Mouse (Mus musculus) CH12.LX (cell line): Measurements from ENCODE around the gene Cbx2. TPM values are rescaled to one million over a fixed set of nuclear protein-coding genes. Genes with fewer than 3 reads are reported as not detected.

Experiments used
- DNase-seq: peaks from one replicate; pipeline ENCODE4 v3.0.0-alpha.2; 2013; ENCODE audit errors: extremely low read depth
- H3K27ac ChIP-seq: 2 replicates; pipeline ENCODE4 v1.5.1; 2012; ENCODE audit warnings: low read depth, mild to moderate bottlenecking, control low read depth, moderate library complexity; ENCODE audit not compliant: insufficient read depth
- H3K27me3 ChIP-seq: replicated peaks from 2 replicates; pipeline ENCODE3; 2012; ENCODE audit warnings: inconsistent platforms
- H3K36me3 ChIP-seq, 2 experiments: replicated peaks in 1 of 2; 2 replicates each; pipeline versions ENCODE3 to v1.6.1; 2012; ENCODE audit warnings: inconsistent platforms in 1 of 2, low read length in 1 of 2, mild to moderate bottlenecking in 1 of 2, mixed read lengths in 1 of 2, moderate library complexity in 1 of 2; ENCODE audit not compliant: control insufficient read depth in 1 of 2, insufficient read depth in 1 of 2
- H3K4me1 ChIP-seq, 2 experiments: 2 replicates each; pipeline ENCODE4 v1.6.1; 2012; ENCODE audit warnings: inconsistent platforms in 1 of 2, moderate library complexity in 1 of 2; ENCODE audit not compliant: insufficient read depth in 2 of 2, control insufficient read depth in 1 of 2
- H3K4me2 ChIP-seq: 2 replicates; pipeline ENCODE4 v1.6.1; 2012; ENCODE audit warnings: low read depth, mild to moderate bottlenecking, control low read depth; ENCODE audit not compliant: poor library complexity, insufficient read depth, severe bottlenecking
- H3K4me3 ChIP-seq, 3 experiments: fragments of 150-350 bp in 1 of 3; sonication (generic) in 1 of 3; replicated peaks in 1 of 3; 2 replicates each; pipeline versions ENCODE3 to v1.5.1; 2011 to 2012; ENCODE audit warnings: low read depth in 2 of 3, low read length in 2 of 3, mild to moderate bottlenecking in 2 of 3, moderate library complexity in 2 of 3, control low read depth in 1 of 3, improper control_type of control experiment in 1 of 3, inconsistent platforms in 1 of 3, mixed read lengths in 1 of 3; ENCODE audit not compliant: poor library complexity in 1 of 3
- H3K79me2 ChIP-seq: replicated peaks from 2 replicates; pipeline ENCODE4 v1.6.1; 2012; ENCODE audit warnings: mild to moderate bottlenecking, moderate library complexity; ENCODE audit not compliant: control insufficient read depth, poor library complexity, insufficient read depth, severe bottlenecking; ENCODE audit errors: extremely low read depth
- H3K9ac ChIP-seq: 2 replicates; pipeline ENCODE4 v1.6.1; 2012; ENCODE audit warnings: low read depth, mild to moderate bottlenecking, control low read depth, moderate library complexity; ENCODE audit not compliant: insufficient read depth
- H3K9me3 ChIP-seq: replicated peaks from 2 replicates; pipeline ENCODE3; 2012; ENCODE audit warnings: low read length, inconsistent platforms, mixed read lengths
- BHLHE40 ChIP-seq: IDR thresholded peaks from 2 replicates; pipeline ENCODE4 v1.6.1; 2011; ENCODE audit warnings: mild to moderate bottlenecking, low read depth, low read length, improper control_type of control experiment
- CHD1 ChIP-seq: IDR thresholded peaks from 2 replicates; pipeline ENCODE4 v1.6.1; 2012; ENCODE audit warnings: low read depth, low read length, improper control_type of control experiment, inconsistent platforms
- CHD2 ChIP-seq: IDR thresholded peaks from 2 replicates; pipeline ENCODE4 v1.6.1; 2011; ENCODE audit warnings: low read length, improper control_type of control experiment
- CTCF ChIP-seq, 2 experiments: IDR thresholded peaks in 1 of 2; conservative IDR thresholded peaks in 1 of 2; 2 replicates each; pipeline ENCODE4 v1.5.1; 2011 to 2012; ENCODE audit warnings: low read depth in 2 of 2, low read length in 2 of 2, improper control_type of control experiment in 1 of 2, inconsistent platforms in 1 of 2, mild to moderate bottlenecking in 1 of 2, moderate library complexity in 1 of 2
- E2F4 ChIP-seq: IDR thresholded peaks from 2 replicates; pipeline ENCODE4 v1.6.1; 2011; ENCODE audit warnings: low read depth, low read length, improper control_type of control experiment; ENCODE audit not compliant: insufficient replicate concordance
- ELF1 ChIP-seq: IDR thresholded peaks from 2 replicates; pipeline ENCODE4 v1.6.1; 2014; ENCODE audit warnings: low read depth, mild to moderate bottlenecking, inconsistent platforms, low read length, improper control_type of control experiment
- EP300 ChIP-seq: IDR thresholded peaks from 2 replicates; pipeline ENCODE4 v1.6.1; 2011; ENCODE audit warnings: low read length, improper control_type of control experiment
- ETS1 ChIP-seq: conservative IDR thresholded peaks from 2 replicates; pipeline ENCODE4 v1.6.1; 2012; ENCODE audit warnings: low read depth, mild to moderate bottlenecking, inconsistent platforms, low read length, improper control_type of control experiment, moderate library complexity
- GABPA ChIP-seq: IDR thresholded peaks from 2 replicates; pipeline ENCODE4 v1.6.1; 2012; ENCODE audit warnings: low read depth, low read length, improper control_type of control experiment, inconsistent platforms; ENCODE audit not compliant: insufficient replicate concordance
- HCFC1 ChIP-seq: IDR thresholded peaks from 2 replicates; pipeline ENCODE4 v1.6.1; 2012; ENCODE audit warnings: low read depth, mild to moderate bottlenecking, inconsistent platforms, low read length, improper control_type of control experiment
- IRF4 ChIP-seq: IDR thresholded peaks from 2 replicates; pipeline ENCODE4 v1.6.1; 2014; ENCODE audit warnings: low read depth, mild to moderate bottlenecking, inconsistent platforms, low read length, improper control_type of control experiment
- JUN ChIP-seq: IDR thresholded peaks from 2 replicates; pipeline ENCODE4 v1.6.1; 2011; ENCODE audit warnings: low read depth, mild to moderate bottlenecking, low read length, improper control_type of control experiment, moderate library complexity; ENCODE audit not compliant: insufficient read depth
- JUND ChIP-seq: conservative IDR thresholded peaks from 2 replicates; pipeline ENCODE4 v1.6.1; 2011; ENCODE audit warnings: low read depth, low read length, improper control_type of control experiment
- KAT2A ChIP-seq: IDR thresholded peaks from 2 replicates; pipeline ENCODE4 v1.6.1; 2012; ENCODE audit warnings: low read length, improper control_type of control experiment, inconsistent platforms; ENCODE audit not compliant: insufficient replicate concordance
- MAFK ChIP-seq: IDR thresholded peaks from 2 replicates; pipeline ENCODE4 v1.6.1; 2011; ENCODE audit warnings: low read length, improper control_type of control experiment; ENCODE audit not compliant: insufficient replicate concordance
- MAX ChIP-seq: IDR thresholded peaks from 2 replicates; pipeline ENCODE4 v1.6.1; 2011; ENCODE audit warnings: low read length, improper control_type of control experiment
- MAZ ChIP-seq: IDR thresholded peaks from 2 replicates; pipeline ENCODE4 v1.6.1; 2012; ENCODE audit warnings: low read depth, mild to moderate bottlenecking, inconsistent platforms, low read length, improper control_type of control experiment, moderate library complexity
- MEF2A ChIP-seq: IDR thresholded peaks from 2 replicates; pipeline ENCODE4 v1.6.1; 2014; ENCODE audit warnings: low read depth, mild to moderate bottlenecking, inconsistent platforms, low read length, improper control_type of control experiment, borderline replicate concordance
- MXI1 ChIP-seq: IDR thresholded peaks from 2 replicates; pipeline ENCODE4 v1.6.1; 2011; ENCODE audit warnings: mild to moderate bottlenecking, low read depth, low read length, improper control_type of control experiment
- MYC ChIP-seq: IDR thresholded peaks from 2 replicates; pipeline ENCODE4 v1.6.1; 2011; ENCODE audit warnings: low read depth, mild to moderate bottlenecking, improper control_type of control experiment, low read length
- NELFE ChIP-seq: IDR thresholded peaks from 2 replicates; pipeline ENCODE4 v1.6.1; 2011; ENCODE audit warnings: low read depth, low read length, improper control_type of control experiment
- NRF1 ChIP-seq: IDR thresholded peaks from 2 replicates; pipeline ENCODE4 v1.6.1; 2014; ENCODE audit warnings: low read depth, mild to moderate bottlenecking, inconsistent platforms, low read length, improper control_type of control experiment, moderate library complexity
- PAX5 ChIP-seq: IDR thresholded peaks from 2 replicates; pipeline ENCODE4 v1.6.1; 2012; ENCODE audit warnings: low read length, inconsistent platforms, mixed read lengths
- POLR2A ChIP-seq: IDR thresholded peaks from 2 replicates; pipeline ENCODE4 v1.6.1; 2011; ENCODE audit warnings: low read depth, mild to moderate bottlenecking, improper control_type of control experiment, low read length
- POLR2AphosphoS2 ChIP-seq: IDR thresholded peaks from 2 replicates; pipeline ENCODE4 v1.6.1; 2011; ENCODE audit warnings: low read depth, low read length, improper control_type of control experiment
- RAD21 ChIP-seq: IDR thresholded peaks from 2 replicates; pipeline ENCODE4 v1.6.1; 2011; ENCODE audit warnings: low read depth, mild to moderate bottlenecking, low read length, improper control_type of control experiment, moderate library complexity
- RCOR1 ChIP-seq: conservative IDR thresholded peaks from 2 replicates; pipeline ENCODE4 v1.6.1; 2012; ENCODE audit warnings: low read depth, mild to moderate bottlenecking, inconsistent platforms, low read length, improper control_type of control experiment
- SIN3A ChIP-seq: IDR thresholded peaks from 2 replicates; pipeline ENCODE4 v1.6.1; 2012; ENCODE audit warnings: low read length, improper control_type of control experiment, inconsistent platforms
- SMC3 ChIP-seq: IDR thresholded peaks from 2 replicates; pipeline ENCODE4 v1.6.1; 2011; ENCODE audit warnings: low read depth, low read length, improper control_type of control experiment
- TBP ChIP-seq: conservative IDR thresholded peaks from 2 replicates; pipeline ENCODE4 v1.6.1; 2011; ENCODE audit warnings: low read depth, low read length, improper control_type of control experiment
- TCF12 ChIP-seq: IDR thresholded peaks from 2 replicates; pipeline ENCODE4 v1.6.1; 2014; ENCODE audit warnings: low read depth, mild to moderate bottlenecking, inconsistent platforms, low read length, improper control_type of control experiment
- UBTF ChIP-seq: IDR thresholded peaks from 2 replicates; pipeline ENCODE4 v1.6.1; 2012; ENCODE audit warnings: low read depth, mild to moderate bottlenecking, inconsistent platforms, low read length, improper control_type of control experiment, moderate library complexity
- USF1 ChIP-seq: IDR thresholded peaks from 2 replicates; pipeline ENCODE4 v1.6.1; 2014; ENCODE audit warnings: low read depth, mild to moderate bottlenecking, inconsistent platforms, low read length, improper control_type of control experiment
- USF2 ChIP-seq: conservative IDR thresholded peaks from 2 replicates; pipeline ENCODE4 v1.6.1; 2011; ENCODE audit warnings: low read depth, low read length, improper control_type of control experiment
- ZC3H11A ChIP-seq: IDR thresholded peaks from 2 replicates; pipeline ENCODE4 v1.6.1; 2012; ENCODE audit warnings: low read depth, mild to moderate bottlenecking, inconsistent platforms, low read length, improper control_type of control experiment
- ZKSCAN1 ChIP-seq: IDR thresholded peaks from 2 replicates; pipeline ENCODE4 v1.6.1; 2012; ENCODE audit warnings: low read depth, inconsistent platforms, low read length, improper control_type of control experiment, borderline replicate concordance
- ZMIZ1 ChIP-seq: IDR thresholded peaks from 2 replicates; pipeline ENCODE4 v1.6.1; 2012; ENCODE audit warnings: low read depth, mild to moderate bottlenecking, inconsistent platforms, low read length, improper control_type of control experiment
- ZNF384 ChIP-seq: IDR thresholded peaks from 2 replicates; pipeline ENCODE4 v1.6.1; 2012; ENCODE audit warnings: low read depth, low read length, improper control_type of control experiment, inconsistent platforms
- dilution Hi-C: fragments of 300-500 bp; cut with MboI; formaldehyde crosslinking; loops from 2 replicates; pipeline ENCODE4 v1.14.3; 2020; ENCODE audit warnings: low sequenced_read_pairs; ENCODE audit not compliant: extremely low pct_unique_long_range_greater_than_20kb, extremely low pct_ligation_motif_present
- in situ Hi-C: fragments of 300-500 bp; cut with MboI; formaldehyde crosslinking; loops from 3 replicates; pipeline ENCODE4 v1.14.3; 2019; ENCODE audit warnings: low sequenced_read_pairs, low pct_ligation_motif_present, low pct_unique_long_range_greater_than_20kb, mixed read lengths
- polyA plus RNA-seq: library from polyadenylated mRNA; unstranded; fragments of >175 nt; gene quantifications from 2 replicates; pipeline ENCODE4 v1.2.1, GENCODE M21; 2012; ENCODE audit warnings: low read depth; ENCODE audit not compliant: insufficient read length
- total RNA-seq, 2 experiments: library from RNA; depleted of rRNA; stranded (reverse); fragments of 300-350 nt in 1 of 2; fragments of >200 nt in 1 of 2; gene quantifications; 2 replicates each; pipeline ENCODE4 v1.2.3; 2012 to 2014

The Cbx2 gene
- 10.9 and 15.5 TPM in 2 replicates for total RNA-seq (2012; rRNA removed)
- total RNA-seq (2014; rRNA removed): 2.6 and 2.8 TPM in 2 replicates
- 3.6 and 3.9 TPM in 2 replicates for polyA plus RNA-seq

DNA sequence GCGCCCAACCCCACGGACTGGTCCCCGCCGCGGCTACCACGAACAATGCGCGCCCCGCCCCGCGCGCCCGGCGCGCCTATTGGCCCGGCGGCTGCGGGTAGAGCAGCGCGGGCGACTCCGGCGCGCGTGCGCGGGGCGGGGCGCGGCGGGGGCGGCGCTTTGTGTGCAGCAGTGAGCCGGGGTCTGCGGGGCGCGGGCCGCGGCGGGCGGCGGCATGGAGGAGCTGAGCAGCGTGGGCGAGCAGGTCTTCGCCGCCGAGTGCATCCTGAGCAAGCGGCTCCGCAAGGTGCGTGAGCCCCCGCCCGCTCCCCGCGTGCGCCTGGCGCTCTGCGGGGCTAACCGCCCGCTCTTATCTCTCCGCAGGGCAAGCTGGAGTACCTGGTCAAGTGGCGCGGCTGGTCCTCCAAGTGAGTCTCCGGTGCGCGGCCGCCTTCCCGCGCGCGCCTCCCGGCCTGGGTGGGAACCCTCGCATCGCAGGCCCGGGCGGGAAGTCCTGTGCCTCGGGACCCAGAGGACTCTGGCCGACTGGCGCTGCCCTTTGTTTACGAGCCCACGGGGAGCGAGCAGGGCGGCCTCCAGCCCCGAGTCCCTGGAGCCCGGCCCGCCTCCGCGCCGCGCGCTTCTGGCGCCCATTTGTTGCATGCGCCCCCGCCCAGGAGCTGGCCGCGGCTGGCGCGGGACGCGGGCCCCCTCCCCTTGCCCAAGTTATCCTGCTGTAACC, at the start of gene Cbx2:
Gene Cbx2, plus strand, starts transcription at position 68 of the 721 bp plus-strand sequence.
- in situ Hi-C loops: no loop called here
- H3K27ac ChIP-seq: no peak within 1 kb of the TSS; the same call in 1 of the 2 replicates

GRCm38 (mm10) chr11:118974340-118974739, 48.4 kb upstream of the Cbx2 start:
- Histone ChIP-seq H3K9ac (no peak overlapping the region), H3K27ac (no peak overlapping the region), H3K27me3 (peaks cover 90% of the 10 kb centered on the region), H3K4me2 (no peak overlapping the region), H3K36me3 (no peaks in the 10 kb centered on the region), H3K9me3 (peaks cover 2% of the 10 kb centered on the region), H3K79me2 (no peaks in the 10 kb centered on the region), H3K4me3 (no peak overlapping the region), H3K4me1 (peaks cover 4 to 6% of the 10 kb centered on the region in 2 experiments; a peak in 3 of 4 replicates)
- no peak for DNase-seq
- dilution Hi-C loops: no loop called here
- in situ Hi-C loops: no loop called here
- no peak for TF ChIP-seq MYC
- no peak for TF ChIP-seq SIN3A
- TF ChIP-seq ZC3H11A: no peak
- TF ChIP-seq JUND: no peak
- no peak for TF ChIP-seq JUN

More for the DNA sequence above, at the start of gene Cbx2:
- H3K4me3 ChIP-seq: peak within 1 kb of the TSS; percentile 64 to 84 (median 76)
- H3K9ac ChIP-seq: peak within 1 kb of the TSS; percentile 53
- no peaks in the 10 kb centered on the region for H3K9me3 ChIP-seq
- TF ChIP-seq CHD2 (no peak), PAX5 (no peak), RCOR1 (no peak), NELFE (peak; percentile 75), ZNF384 (no peak), ZKSCAN1 (no peak), SMC3 (no peak), POLR2AphosphoS2 (no peak), USF1 (no peak), CTCF (conservative IDR thresholded peaks at IDR 0.05 in 1 of 2, IDR thresholded peaks at IDR 0.05 in 1 of 2; ENCODE audit: low read depth in 2 of 2, low read length in 2 of 2) (no peak), MAZ (peak; percentile 26; the same call in 1 of the 2 replicates), ZC3H11A (no peak), BHLHE40 (no peak), POLR2A (peak; percentile 66; the same call in 1 of the 2 replicates), HCFC1 (peak; percentile 28; the same call in 1 of the 2 replicates), MEF2A (peak; percentile 36; the same call in 1 of the 2 replicates), JUND (no peak), IRF4 (no peak), EP300 (no peak), ETS1 (no peak), KAT2A (0 out of 2 replicates have a peak, but pooled peaks have one; percentile 21), UBTF (peak; percentile 56; the same call in 1 of the 2 replicates), TBP (no peak), GABPA (no peak), JUN (no peak), MAFK (no peak), E2F4 (no peak), RAD21 (no peak), TCF12 (peak; percentile 75), NRF1 (peak; percentile 94), MAX (no peak; the same call in 1 of the 2 replicates), CHD1 (no peak), SIN3A (peak; percentile 84), ZMIZ1 (peak; percentile 86), MYC (no peak), USF2 (no peak), MXI1 (peak; percentile 88), ELF1 (no peak)
- peaks cover 17% of the 10 kb centered on the region in 2 experiments for H3K36me3 ChIP-seq
- H3K27me3 ChIP-seq: peaks cover 79% of the 10 kb centered on the region
- H3K4me2 ChIP-seq: peak within 1 kb of the TSS; percentile 60
- dilution Hi-C loops: no loop called here
- H3K79me2 ChIP-seq: no peaks in the 10 kb centered on the region
- peaks cover 22 to 48% of the 10 kb centered on the region in 2 experiments for H3K4me1 ChIP-seq
- no peak for DNase-seq
